32 mouse cellular contexts compared by ENCODE assay signal in the genomic region with DNA sequence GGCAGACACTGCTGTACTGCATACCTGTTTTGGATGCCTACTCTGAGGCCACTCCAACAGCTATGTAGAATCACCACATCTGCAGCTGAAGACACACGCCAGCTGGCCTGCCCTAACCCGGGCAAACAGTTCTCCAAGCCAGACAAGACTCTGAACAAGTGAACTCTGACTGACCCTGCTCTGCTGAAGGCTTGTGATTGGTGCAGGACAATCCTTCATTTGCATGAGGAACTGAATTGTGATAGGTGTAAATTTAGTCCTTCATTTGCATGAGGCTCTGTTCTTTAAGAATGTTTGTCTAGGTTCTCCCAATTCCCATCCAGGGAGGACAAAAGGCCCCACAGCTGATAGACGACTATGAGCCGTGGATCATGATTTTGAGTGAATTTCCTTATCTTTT.
"Had no signal": no experiment of that assay in that cellular context is flagged by ENCODE, and none has a peak within 500 bp of the region (broad histone marks: within the 10 kb centered on the region; RNA-seq: fewer than 3 reads in every experiment).

No protein-coding gene starts in this region.

- H3K27me3 ChIP-seq: heart, embryonic 12.5 days; heart, embryonic 13.5 days; heart, embryonic 15.5 days; hindbrain, embryonic 12.5 days; hindbrain, embryonic 13.5 days; hindbrain, embryonic 15.5 days had no signal

- H3K27ac ChIP-seq: heart, embryonic 10.5 days; heart, embryonic 13.5 days; heart, embryonic 15.5 days; hindbrain, embryonic 10.5 days; hindbrain, embryonic 12.5 days; hindbrain, embryonic 13.5 days; hindbrain, embryonic 14.5 days; hindbrain, embryonic 15.5 days; hindbrain, postnatal 0 days; intestine, embryonic 15.5 days; kidney, embryonic 15.5 days; kidney, postnatal 0 days; layer of hippocampus, adult 2 months; left cerebral cortex, adult 2 months had no signal

- H3K4me3 ChIP-seq: heart, embryonic 10.5 days; heart, embryonic 12.5 days; heart, embryonic 13.5 days; heart, embryonic 15.5 days; hindbrain, embryonic 10.5 days; hindbrain, embryonic 12.5 days; hindbrain, embryonic 13.5 days; hindbrain, embryonic 15.5 days; intestine, embryonic 15.5 days; kidney, embryonic 15.5 days; layer of hippocampus, adult 2 months; left cerebral cortex, adult 2 months had no signal

- H3K4me2 ChIP-seq: heart, embryonic 11.5 days; heart, embryonic 12.5 days; heart, embryonic 13.5 days; heart, embryonic 15.5 days; hindbrain, embryonic 12.5 days; hindbrain, embryonic 13.5 days; hindbrain, embryonic 14.5 days; hindbrain, embryonic 15.5 days; intestine, embryonic 15.5 days; kidney, embryonic 15.5 days had no signal

- ATAC-seq: hindbrain, postnatal 0 days; inflammation-experienced regulatory T-cells, adult 6 months; intestine, embryonic 15.5 days; intestine, embryonic 16.5 days; intestine, postnatal 0 days had no signal

- H3K9ac ChIP-seq: heart, embryonic 12.5 days; heart, embryonic 13.5 days; heart, embryonic 15.5 days; hindbrain, embryonic 12.5 days; hindbrain, embryonic 13.5 days; hindbrain, embryonic 14.5 days; hindbrain, embryonic 15.5 days; intestine, embryonic 15.5 days; kidney, embryonic 15.5 days had no signal

- H3K4me1 ChIP-seq: heart, embryonic 10.5 days; heart, embryonic 12.5 days; heart, embryonic 13.5 days; heart, embryonic 15.5 days had no signal

- H3K9me3 ChIP-seq: heart, embryonic 10.5 days; heart, embryonic 15.5 days; hindbrain, embryonic 10.5 days; hindbrain, embryonic 12.5 days; hindbrain, embryonic 13.5 days; hindbrain, embryonic 15.5 days; intestine, embryonic 15.5 days; kidney, embryonic 15.5 days had no signal

- H3K36me3 ChIP-seq: heart, embryonic 10.5 days; heart, embryonic 12.5 days; heart, embryonic 13.5 days; heart, embryonic 15.5 days; hindbrain, embryonic 10.5 days; hindbrain, embryonic 12.5 days; hindbrain, embryonic 13.5 days; hindbrain, embryonic 15.5 days; intestine, embryonic 15.5 days; kidney, embryonic 15.5 days had no signal

- DNase-seq: heart, postnatal 10 days; heart, postnatal 36 days; heart, postnatal 4 days; kidney, adult 11 months; kidney, adult 18-20 months; kidney, adult 2 months; kidney, adult 9 months; kidney, postnatal 10 days; kidney, postnatal 14 days; kidney, postnatal 36 days; kidney, postnatal 4 days; layer of hippocampus, adult 9-11 months; layer of hippocampus, postnatal 36 days had no signal
